Mouse (Mus musculus) ES-E14 (cell line): ENCODE results near the gene Tpmt.

Source experiments
- CHD2 ChIP-seq: IDR thresholded peaks from 2 replicates; pipeline ENCODE4 v1.6.1; 2014; ENCODE audit warnings: mild to moderate bottlenecking, low read depth, low read length, inconsistent platforms
- HCFC1 ChIP-seq: IDR thresholded peaks from 2 replicates; pipeline ENCODE4 v1.6.1; 2012; ENCODE audit warnings: low read length, inconsistent platforms, borderline replicate concordance; ENCODE audit not compliant: insufficient read depth
- MAFK ChIP-seq: IDR thresholded peaks from 2 replicates; pipeline ENCODE4 v1.6.1; 2014; ENCODE audit warnings: mild to moderate bottlenecking, low read depth, low read length, inconsistent platforms; ENCODE audit not compliant: insufficient read depth
- ZNF384 ChIP-seq: IDR thresholded peaks from 2 replicates; pipeline ENCODE4 v1.6.1; 2012; ENCODE audit warnings: low read depth, low read length, inconsistent platforms

- no peak for TF ChIP-seq CHD2
- TF ChIP-seq ZNF384: no peak
- no peak for TF ChIP-seq MAFK
- no peak for TF ChIP-seq HCFC1
Measured at GRCm38 (mm10) chr13:46975031-46975551, 69.4 kb downstream of the Tpmt start.
